Mouse (Mus musculus) liver, adult 2 months (tissue): ENCODE results near the gene Col25a1. TPM values are rescaled to one million over a fixed set of nuclear protein-coding genes. Genes with fewer than 3 reads are reported as not detected.

Experiments used
- DNase-seq: peaks from one replicate; pipeline ENCODE4 v3.0.0-alpha.2; 2011; ENCODE audit warnings: low read depth, low spot score; ENCODE audit errors: extremely low read depth
- H3K27ac ChIP-seq: fragments of 200-500 bp; replicated peaks from 2 replicates; pipeline ENCODE4 v1.5.1; 2012; ENCODE audit warnings: low read depth, mild to moderate bottlenecking, control low read depth, inconsistent platforms, low read length; ENCODE audit not compliant: insufficient read depth
- H3K27me3 ChIP-seq: fragments of 200-500 bp; 2 replicates; pipeline ENCODE4 v1.6.1; 2012; ENCODE audit warnings: mild to moderate bottlenecking, moderate library complexity, low read length, inconsistent platforms; ENCODE audit not compliant: control insufficient read depth, insufficient read depth
- H3K36me3 ChIP-seq: fragments of 200-500 bp; 2 replicates; pipeline ENCODE4 v1.6.1; 2012; ENCODE audit warnings: low read length, inconsistent platforms; ENCODE audit not compliant: control insufficient read depth, insufficient read depth
- H3K4me1 ChIP-seq: fragments of 200-500 bp; 2 replicates; pipeline ENCODE4 v1.6.1; 2011; ENCODE audit warnings: low read length; ENCODE audit not compliant: control insufficient read depth, insufficient read depth
- H3K4me3 ChIP-seq: fragments of 200-500 bp; 2 replicates; pipeline ENCODE4 v1.5.1; 2011; ENCODE audit warnings: low read depth, mild to moderate bottlenecking, control low read depth, low read length, moderate library complexity; ENCODE audit not compliant: insufficient read depth
- H3K79me2 ChIP-seq: fragments of 200-500 bp; 2 replicates; pipeline ENCODE4 v1.6.1; 2012; ENCODE audit warnings: inconsistent platforms, mild to moderate bottlenecking, low read length, moderate library complexity; ENCODE audit not compliant: control insufficient read depth, insufficient read depth
- H3K9ac ChIP-seq: fragments of 200-500 bp; 2 replicates; pipeline ENCODE4 v1.6.1; 2012; ENCODE audit warnings: low read depth, mild to moderate bottlenecking, control low read depth, inconsistent platforms, low read length
- CTCF ChIP-seq: fragments of 200-500 bp; IDR thresholded peaks from 2 replicates; pipeline ENCODE4 v1.5.1; 2011; ENCODE audit warnings: low read depth, low read length, control low read depth
- POLR2A ChIP-seq: fragments of 200-500 bp; IDR thresholded peaks from 2 replicates; pipeline ENCODE4 v1.6.1; 2011; ENCODE audit warnings: low read length, control low read depth; ENCODE audit not compliant: insufficient read depth; ENCODE audit errors: extremely low read depth
- WGBS: fragments of 180-500 bp; shearing (Covaris S2); methylation state at CpG from one replicate; pipeline ENCODE4 v1.1.7; 2018; 5-methylcytosine and 5-hydroxymethylcytosine counted together
- polyA plus RNA-seq: library from polyadenylated mRNA; depleted of rRNA; stranded (reverse); fragments of >200 nt; gene quantifications from 2 replicates; pipeline ENCODE4 v1.2.3, GENCODE M21; 2012; rRNA removed
- total RNA-seq: library from RNA; depleted of rRNA; stranded (reverse); fragments of >200 nt; gene quantifications from 2 replicates; pipeline ENCODE4 v1.2.3, GENCODE M21; 2014; rRNA removed

The Col25a1 gene
- total and polyA plus RNA-seq, 2 experiments = 0.05 to 0.09 TPM

GRCm38 (mm10) chr3:130646110-130646810, 515.0 kb downstream of the Col25a1 start:
- Histone ChIP-seq H3K27me3 (no peaks in the 10 kb centered on the region), H3K27ac (no peak overlapping the region), H3K4me3 (no peak overlapping the region), H3K79me2 (no peaks in the 10 kb centered on the region), H3K9ac (no peak overlapping the region), H3K4me1 (peaks cover 7% of the 10 kb centered on the region), H3K36me3 (no peaks in the 10 kb centered on the region)
- DNase-seq = no peak
- 79% methylated on average over 11 of the region's 11 CpGs for WGBS
- TF ChIP-seq POLR2A (no peak), CTCF (no peak)

Other genes with a start within 250 kb of the Col25a1 start
- gene Casp6, start 230.1 kb upstream of the Col25a1 start, total RNA-seq = 27.4 and 38.2 TPM in 2 replicates
- gene Casp6, start 230.1 kb upstream of the Col25a1 start, polyA plus RNA-seq = 44.5 and 44.6 TPM in 2 replicates
- gene Mcub, start 161.3 kb upstream of the Col25a1 start, total RNA-seq = 0.27 TPM in 1 of 2 replicates, not detected in the other
- gene Mcub, start 161.3 kb upstream of the Col25a1 start, polyA plus RNA-seq = 0.09 and 0.12 TPM in 2 replicates
- gene Sec24b, start 69.9 kb upstream of the Col25a1 start, total RNA-seq = 7.9 and 13.0 TPM in 2 replicates
- 12.2 and 15.8 TPM in 2 replicates for gene Sec24b, start 69.9 kb upstream of the Col25a1 start, polyA plus RNA-seq